Mouse (Mus musculus) stomach, embryonic 14.5 days (tissue): ENCODE data around the gene Gm20696. TPM values are rescaled to one million over a fixed set of nuclear protein-coding genes. Genes with fewer than 3 reads are reported as not detected.

Experiments
- ATAC-seq: fragments of 200-750 bp; cut with Nextera tagmentation; 2 replicates; pipeline ENCODE4 v1.8.0; 2017; ENCODE audit warnings: low read depth, moderate TSS enrichment; ENCODE audit not compliant: insufficient number of reproducible peaks, insufficient read depth, low FRiP score
- H3K27ac ChIP-seq: fragments of 300-500 bp; sonication (generic); 2 replicates; pipeline ENCODE4 v1.5.1; 2014; ENCODE audit warnings: mild to moderate bottlenecking, low read length, moderate library complexity, mixed read lengths
- H3K27me3 ChIP-seq: fragments of 300-500 bp; sonication (generic); 2 replicates; pipeline ENCODE4 v1.6.1; 2014; ENCODE audit warnings: low read length, control low read depth, mixed read lengths; ENCODE audit not compliant: control insufficient read depth, insufficient read depth
- H3K36me3 ChIP-seq: fragments of 300-500 bp; sonication (generic); 2 replicates; pipeline ENCODE4 v1.6.1; 2014; ENCODE audit warnings: mild to moderate bottlenecking, control low read depth, low read length, moderate library complexity, mixed read lengths; ENCODE audit not compliant: control insufficient read depth, insufficient read depth
- H3K4me1 ChIP-seq: fragments of 300-500 bp; sonication (generic); 2 replicates; pipeline ENCODE4 v1.6.1; 2014; ENCODE audit warnings: low read length, control low read depth, mixed read lengths; ENCODE audit not compliant: control insufficient read depth, insufficient read depth
- H3K4me2 ChIP-seq: fragments of 300-500 bp; sonication (generic); replicated peaks from 2 replicates; pipeline ENCODE4 v1.6.1; 2014; ENCODE audit warnings: low read depth, low read length, control low read depth
- H3K4me3 ChIP-seq: fragments of 300-500 bp; sonication (generic); 2 replicates; pipeline ENCODE4 v1.5.1; 2014; ENCODE audit warnings: low read depth, low read length, control low read depth
- H3K9ac ChIP-seq: fragments of 300-500 bp; sonication (generic); replicated peaks from 2 replicates; pipeline ENCODE4 v1.6.1; 2014; ENCODE audit warnings: low read depth, mild to moderate bottlenecking, control low read depth, low read length, moderate library complexity, mixed read lengths
- H3K9me3 ChIP-seq: fragments of 300-500 bp; sonication (generic); 2 replicates; pipeline ENCODE4 v1.6.1; 2016; ENCODE audit warnings: low read depth, low read length, control low read depth; ENCODE audit not compliant: control insufficient read depth
- WGBS: fragments of 180-500 bp; shearing (Covaris S2); extraction: QIAGEN DNeasy Blood & Tissue Kit; methylation state at CpG from one replicate; pipeline ENCODE4 v1.1.7; 2014; 5-methylcytosine and 5-hydroxymethylcytosine counted together
- polyA plus RNA-seq: library from polyadenylated mRNA; unstranded; fragments of >200 nt; fragmentation: Nextera tagmentation; extraction: Ambion mirVana; gene quantifications from 2 replicates; pipeline ENCODE4 v1.2.1, GENCODE M21; 2014

Gm20696 gene
- polyA plus RNA-seq, 1 experiment from 2014 or later = 7.0 TPM

- 75% methylated on average over 10 of the region's 10 CpGs for WGBS
- H3K27me3 ChIP-seq = no peaks in the 10 kb centered on the region
These were observed 433.2 kb downstream of the Gm20696 start for GRCm38 (mm10) chr6:99233411-99233810.

GRCm38 (mm10) chr6:99228336-99228870 lies 438.2 kb downstream of the Gm20696 start:
- 76% methylated on average over 6 of the region's 6 CpGs for WGBS
- Histone ChIP-seq H3K9me3 (no peaks in the 10 kb centered on the region), H3K36me3 (no peaks in the 10 kb centered on the region), H3K9ac (no peak overlapping the region), H3K4me3 (no peak overlapping the region), H3K27me3 (no peaks in the 10 kb centered on the region), H3K27ac (no peak overlapping the region), H3K4me2 (no peak overlapping the region), H3K4me1 (no peaks in the 10 kb centered on the region)
- no peak for ATAC-seq

More at GRCm38 (mm10) chr6:99233411-99233810, 433.2 kb downstream of the Gm20696 start:
- H3K4me1 ChIP-seq = no peaks in the 10 kb centered on the region
- H3K9ac ChIP-seq = no peak overlapping the region
- no peak for ATAC-seq
- no peaks in the 10 kb centered on the region for H3K36me3 ChIP-seq
- H3K4me2 ChIP-seq = no peak overlapping the region
- H3K9me3 ChIP-seq = no peaks in the 10 kb centered on the region
- H3K27ac ChIP-seq = no peak overlapping the region
- no peak overlapping the region for H3K4me3 ChIP-seq

GRCm38 (mm10) chr6:99221147-99221546 lies 445.4 kb downstream of the Gm20696 start:
- WGBS = 70% methylated on average over 5 of the region's 5 CpGs
- ATAC-seq = no peak
- Histone ChIP-seq H3K4me3 (no peak overlapping the region), H3K27ac (no peak overlapping the region), H3K27me3 (no peaks in the 10 kb centered on the region), H3K9ac (no peak overlapping the region), H3K9me3 (no peaks in the 10 kb centered on the region), H3K36me3 (no peaks in the 10 kb centered on the region), H3K4me1 (no peaks in the 10 kb centered on the region), H3K4me2 (no peak overlapping the region)

- H3K27me3 ChIP-seq = no peaks in the 10 kb centered on the region
- H3K27ac ChIP-seq = no peak overlapping the region
- no peak overlapping the region for H3K4me3 ChIP-seq
- WGBS = 95% methylated on average over 3 of the region's 3 CpGs
- H3K4me1 ChIP-seq = no peaks in the 10 kb centered on the region
- no peak overlapping the region for H3K4me2 ChIP-seq
- H3K9me3 ChIP-seq = no peaks in the 10 kb centered on the region
- no peak for ATAC-seq
- no peak overlapping the region for H3K9ac ChIP-seq
- no peaks in the 10 kb centered on the region for H3K36me3 ChIP-seq
These were observed 446.1 kb downstream of the Gm20696 start for GRCm38 (mm10) chr6:99220472-99220871.

- Histone ChIP-seq H3K9ac (no peak overlapping the region), H3K4me2 (no peak overlapping the region), H3K4me3 (no peak overlapping the region), H3K4me1 (no peaks in the 10 kb centered on the region), H3K36me3 (no peaks in the 10 kb centered on the region), H3K9me3 (no peaks in the 10 kb centered on the region), H3K27me3 (no peaks in the 10 kb centered on the region), H3K27ac (no peak overlapping the region)
- WGBS = 62% methylated on average over 2 of the region's 2 CpGs
- ATAC-seq = 0 out of 2 replicates have a peak, but pooled peaks have one; percentile 33
These were observed 448.8 kb downstream of the Gm20696 start for GRCm38 (mm10) chr6:99217846-99218245.

- Histone ChIP-seq H3K27ac (no peak overlapping the region), H3K4me2 (no peak overlapping the region), H3K27me3 (no peaks in the 10 kb centered on the region), H3K4me1 (no peaks in the 10 kb centered on the region), H3K9me3 (no peaks in the 10 kb centered on the region), H3K9ac (no peak overlapping the region), H3K36me3 (no peaks in the 10 kb centered on the region), H3K4me3 (no peak overlapping the region)
- 79% methylated on average over 7 of the region's 7 CpGs for WGBS
- no peak for ATAC-seq
These were observed 449.4 kb downstream of the Gm20696 start for GRCm38 (mm10) chr6:99217155-99217554.

GRCm38 (mm10) chr6:99212461-99212860 lies 454.1 kb downstream of the Gm20696 start:
- Histone ChIP-seq H3K27me3 (no peaks in the 10 kb centered on the region), H3K4me1 (no peaks in the 10 kb centered on the region), H3K4me3 (no peak overlapping the region), H3K9ac (no peak overlapping the region), H3K4me2 (no peak overlapping the region), H3K9me3 (no peaks in the 10 kb centered on the region), H3K27ac (no peak overlapping the region), H3K36me3 (no peaks in the 10 kb centered on the region)
- 81% methylated on average over 4 of the region's 4 CpGs for WGBS
- ATAC-seq = no peak

- Histone ChIP-seq H3K9me3 (no peaks in the 10 kb centered on the region), H3K4me2 (no peak overlapping the region), H3K9ac (no peak overlapping the region), H3K36me3 (no peaks in the 10 kb centered on the region), H3K27ac (no peak overlapping the region), H3K27me3 (no peaks in the 10 kb centered on the region), H3K4me3 (no peak overlapping the region), H3K4me1 (peaks cover 4% of the 10 kb centered on the region; the same call in 1 of the 2 replicates)
- WGBS = 78% methylated on average over 5 of the region's 5 CpGs
- no peak for ATAC-seq
These were observed 454.8 kb downstream of the Gm20696 start for GRCm38 (mm10) chr6:99211663-99212333.
